Mouse (Mus musculus) erythroblast, embryonic 14.5 days (primary cell): ENCODE data around the gene Hgfac. TPM values are rescaled to one million over a fixed set of nuclear protein-coding genes. Genes with fewer than 3 reads are reported as not detected.

Experiments
- H3K27me3 ChIP-seq: 2 replicates; pipeline ENCODE4 v1.6.1; 2012; ENCODE audit warnings: inconsistent platforms; ENCODE audit not compliant: control insufficient read depth
- H3K36me3 ChIP-seq: 2 replicates; pipeline ENCODE4 v1.6.1; 2012; ENCODE audit warnings: mild to moderate bottlenecking, inconsistent platforms; ENCODE audit not compliant: control insufficient read depth
- H3K4me1 ChIP-seq: 2 replicates; pipeline ENCODE4 v1.6.1; 2012; ENCODE audit warnings: inconsistent platforms; ENCODE audit not compliant: control insufficient read depth
- H3K4me3 ChIP-seq: replicated peaks from 2 replicates; pipeline ENCODE3; 2012; ENCODE audit warnings: moderate library complexity, mild to moderate bottlenecking, inconsistent platforms
- H3K9me3 ChIP-seq: 2 replicates; pipeline ENCODE4 v1.6.1; 2012; ENCODE audit warnings: low read length, inconsistent platforms, mixed read lengths; ENCODE audit not compliant: control insufficient read depth
- GATA1 ChIP-seq: IDR thresholded peaks from 2 replicates; pipeline ENCODE4 v1.6.1; 2012; ENCODE audit warnings: low read length, inconsistent platforms, mixed read lengths
- TAL1 ChIP-seq: IDR thresholded peaks from 3 replicates; pipeline ENCODE4 v1.6.1; 2012; ENCODE audit warnings: low read length, inconsistent platforms, mixed read lengths
- polyA plus RNA-seq: library from polyadenylated mRNA; stranded (reverse); fragments of >175 nt; gene quantifications from 2 replicates; pipeline ENCODE4 v1.2.3, GENCODE M21; 2012

Hgfac gene
- polyA plus RNA-seq, 1 experiment = 0.18 TPM

- TF ChIP-seq GATA1 (no peak), TAL1 (no peak)
- Histone ChIP-seq H3K9me3 (no peaks in the 10 kb centered on the region), H3K4me1 (peaks cover 39% of the 10 kb centered on the region), H3K4me3 (no peak overlapping the region), H3K36me3 (peaks cover 97% of the 10 kb centered on the region), H3K27me3 (no peaks in the 10 kb centered on the region)
Observed at GRCm38 (mm10) chr5:35009163-35009562, 32.1 kb upstream of the Hgfac start.

- no peaks in the 10 kb centered on the region for H3K27me3 ChIP-seq
- peaks cover 95% of the 10 kb centered on the region for H3K36me3 ChIP-seq
- peaks cover 24% of the 10 kb centered on the region for H3K4me1 ChIP-seq
- H3K9me3 ChIP-seq = no peaks in the 10 kb centered on the region
- TF ChIP-seq TAL1 = no peak
- no peak for TF ChIP-seq GATA1
- H3K4me3 ChIP-seq = no peak overlapping the region
Observed at GRCm38 (mm10) chr5:35010656-35011055, 30.7 kb upstream of the Hgfac start.

GRCm38 (mm10) chr5:35011156-35011923, 30.0 kb upstream of the Hgfac start:
- Histone ChIP-seq H3K36me3 (peaks cover 95% of the 10 kb centered on the region), H3K9me3 (no peaks in the 10 kb centered on the region), H3K4me3 (no peak overlapping the region), H3K27me3 (no peaks in the 10 kb centered on the region), H3K4me1 (peaks cover 20% of the 10 kb centered on the region)
- TF ChIP-seq GATA1 (no peak), TAL1 (no peak)

- no peaks in the 10 kb centered on the region for H3K27me3 ChIP-seq
- TF ChIP-seq TAL1 (no peak), GATA1 (no peak)
- peaks cover 10% of the 10 kb centered on the region for H3K4me1 ChIP-seq
- H3K4me3 ChIP-seq = no peak overlapping the region
- peaks cover 97% of the 10 kb centered on the region for H3K36me3 ChIP-seq
- no peaks in the 10 kb centered on the region for H3K9me3 ChIP-seq
Observed at GRCm38 (mm10) chr5:35014036-35014435, 27.3 kb upstream of the Hgfac start.

- peaks cover 98% of the 10 kb centered on the region for H3K36me3 ChIP-seq
- H3K9me3 ChIP-seq = no peaks in the 10 kb centered on the region
- no peak for TF ChIP-seq TAL1
- TF ChIP-seq GATA1 = no peak
- no peak overlapping the region for H3K4me3 ChIP-seq
- no peaks in the 10 kb centered on the region for H3K27me3 ChIP-seq
- peaks cover 2% of the 10 kb centered on the region for H3K4me1 ChIP-seq
Observed at GRCm38 (mm10) chr5:35019673-35020300, 21.5 kb upstream of the Hgfac start.

GRCm38 (mm10) chr5:35020410-35021241, 20.7 kb upstream of the Hgfac start:
- H3K27me3 ChIP-seq = no peaks in the 10 kb centered on the region
- H3K4me3 ChIP-seq = no peak overlapping the region
- H3K9me3 ChIP-seq = no peaks in the 10 kb centered on the region
- peaks cover 2% of the 10 kb centered on the region for H3K4me1 ChIP-seq
- TF ChIP-seq TAL1 = no peak
- TF ChIP-seq GATA1 = no peak
- peaks cover 100% of the 10 kb centered on the region for H3K36me3 ChIP-seq

GRCm38 (mm10) chr5:35024975-35025374, 16.3 kb upstream of the Hgfac start:
- no peak for TF ChIP-seq TAL1
- TF ChIP-seq GATA1 = no peak
- H3K4me1 ChIP-seq = no peaks in the 10 kb centered on the region; the same call in 1 of the 2 replicates
- H3K27me3 ChIP-seq = no peaks in the 10 kb centered on the region
- peaks cover 100% of the 10 kb centered on the region for H3K36me3 ChIP-seq
- no peaks in the 10 kb centered on the region for H3K9me3 ChIP-seq
- H3K4me3 ChIP-seq = no peak overlapping the region

- H3K36me3 ChIP-seq = peaks cover 100% of the 10 kb centered on the region
- no peak overlapping the region for H3K4me3 ChIP-seq
- H3K4me1 ChIP-seq = peaks cover 27% of the 10 kb centered on the region
- TF ChIP-seq TAL1 (no peak), GATA1 (no peak)
- H3K9me3 ChIP-seq = no peaks in the 10 kb centered on the region
- H3K27me3 ChIP-seq = no peaks in the 10 kb centered on the region
Observed at GRCm38 (mm10) chr5:35029303-35029702, 12.0 kb upstream of the Hgfac start.

GRCm38 (mm10) chr5:35029755-35030154, 11.6 kb upstream of the Hgfac start:
- no peaks in the 10 kb centered on the region for H3K27me3 ChIP-seq
- TF ChIP-seq GATA1 (no peak), TAL1 (no peak)
- H3K4me3 ChIP-seq = no peak overlapping the region
- H3K4me1 ChIP-seq = peaks cover 29% of the 10 kb centered on the region
- no peaks in the 10 kb centered on the region for H3K9me3 ChIP-seq
- H3K36me3 ChIP-seq = peaks cover 100% of the 10 kb centered on the region
